Mouse (Mus musculus): Measurements from ENCODE around the gene Dpyd.
A peak's percentile ranks its signal among the peaks of the same experiment; 100 is the strongest.

The Dpyd gene

GRCm38 (mm10) chr3:118561554-118562310, at the start of gene Dpyd:
Dpyd (plus strand) TSS chr3:118562129.
- peak in 1 of 2 experiments; percentile 2 for DNase-seq (ENCODE audit: low spot score in 2 of 2)

DNA sequence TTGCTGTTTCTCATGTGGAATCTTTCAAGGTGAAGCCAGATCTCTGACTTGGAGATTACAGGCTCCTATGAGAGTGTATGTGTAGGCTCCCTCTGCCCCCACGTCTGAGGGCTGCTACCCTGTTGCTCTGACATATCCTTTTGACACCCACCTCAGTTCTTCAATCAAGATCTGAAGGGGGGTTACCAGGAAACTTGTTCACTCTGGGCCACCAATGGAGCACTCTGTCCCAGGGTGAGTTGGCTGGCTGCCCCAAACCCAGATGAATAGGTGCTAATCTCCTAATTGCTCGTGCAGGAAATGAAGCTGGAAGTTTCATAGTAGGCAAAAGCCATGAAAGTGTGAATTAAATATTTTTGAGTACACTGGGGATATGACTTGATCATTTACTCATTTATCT, 24.3 kb upstream of the Dpyd start:
- DNase-seq (ENCODE audit: low spot score in 2 of 2): no peak

DNA sequence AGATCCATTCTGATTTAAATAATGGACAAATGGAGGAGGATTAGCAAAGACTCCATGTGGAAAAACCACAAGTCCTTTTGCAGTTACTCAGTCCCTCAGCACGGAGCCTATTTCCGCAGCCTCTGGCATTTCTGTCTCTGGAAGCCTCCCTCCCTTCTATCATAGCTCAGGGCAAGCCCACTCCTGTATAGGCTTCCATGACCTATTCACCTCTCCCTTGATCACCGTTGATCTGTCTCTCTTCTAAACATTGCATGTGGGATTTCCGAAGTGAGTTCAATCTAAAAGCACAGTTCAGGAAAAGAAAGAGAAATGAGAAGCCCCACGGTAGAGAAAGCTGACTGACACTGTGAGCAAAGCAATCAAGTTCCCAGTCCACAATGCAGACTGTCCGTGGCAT, 20.2 kb upstream of the Dpyd start:
- DNase-seq (ENCODE audit: low spot score in 2 of 2): no peak

DNA sequence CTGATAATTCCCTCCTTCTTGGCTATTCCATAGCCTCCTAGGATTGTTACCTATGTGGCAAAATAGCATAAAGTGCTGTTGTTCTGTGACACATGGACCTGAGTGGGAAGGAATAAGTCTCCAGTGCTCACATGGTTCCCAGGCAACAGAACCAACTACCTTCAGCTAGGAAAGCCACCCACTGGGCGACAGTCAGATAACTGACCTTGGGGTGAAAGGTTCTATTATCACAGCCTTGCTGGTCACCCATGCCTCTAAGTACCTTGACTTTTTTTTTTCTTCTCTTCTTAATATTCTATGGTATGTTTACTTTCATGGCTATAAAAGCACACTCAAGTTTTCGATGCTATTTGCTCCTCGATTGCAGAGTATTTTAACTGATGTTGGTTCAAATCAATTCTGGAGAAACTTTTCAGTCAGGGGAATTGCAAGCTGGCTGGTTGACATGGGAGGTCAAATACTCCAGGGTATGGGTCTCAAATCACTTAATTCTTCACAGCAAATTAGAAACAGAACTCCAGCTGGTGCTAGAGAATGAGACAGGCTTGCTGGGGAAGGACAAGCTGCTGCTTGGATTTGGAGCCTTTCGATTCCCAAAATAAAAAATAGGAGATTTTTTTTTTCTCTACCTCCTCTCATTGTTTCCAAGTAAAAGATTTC, 14.2 kb upstream of the Dpyd start:
- DNase-seq (ENCODE audit: low spot score in 2 of 2): no peak

- no peak for DNase-seq (ENCODE audit: low spot score in 2 of 2)
Measured at GRCm38 (mm10) chr3:118557605-118558004, 4.3 kb upstream of the Dpyd start.

- DNase-seq (ENCODE audit: low spot score in 2 of 2): no peak
Measured at GRCm38 (mm10) chr3:118559936-118560335, 2.0 kb upstream of the Dpyd start.

GRCm38 (mm10) chr3:118562311-118562671, 362 bp downstream of the Dpyd start:
- DNase-seq (ENCODE audit: low spot score in 2 of 2): no peak

GRCm38 (mm10) chr3:118566779-118567178, 4.8 kb downstream of the Dpyd start:
- DNase-seq (ENCODE audit: low spot score in 2 of 2): no peak

DNA sequence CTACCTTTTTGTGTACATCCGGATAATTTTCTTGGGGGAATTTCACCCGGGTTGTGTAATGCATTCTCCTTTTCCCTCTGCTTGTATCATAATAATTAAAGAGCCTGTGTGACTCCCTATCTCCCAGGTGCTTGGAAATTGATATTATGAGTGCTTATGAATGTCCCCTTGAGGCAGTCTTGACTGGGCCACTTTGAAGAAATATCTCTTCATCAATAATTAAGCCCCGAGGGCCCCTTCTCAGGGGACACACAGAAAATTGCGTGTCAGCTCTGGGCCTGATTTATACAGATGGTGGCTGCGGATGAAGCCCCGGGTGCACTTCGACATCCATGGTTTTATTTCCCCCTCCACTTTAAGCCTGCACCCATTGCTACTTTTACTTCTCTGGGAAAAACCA, 8.3 kb downstream of the Dpyd start:
- no peak for DNase-seq (ENCODE audit: low spot score in 2 of 2)

DNA sequence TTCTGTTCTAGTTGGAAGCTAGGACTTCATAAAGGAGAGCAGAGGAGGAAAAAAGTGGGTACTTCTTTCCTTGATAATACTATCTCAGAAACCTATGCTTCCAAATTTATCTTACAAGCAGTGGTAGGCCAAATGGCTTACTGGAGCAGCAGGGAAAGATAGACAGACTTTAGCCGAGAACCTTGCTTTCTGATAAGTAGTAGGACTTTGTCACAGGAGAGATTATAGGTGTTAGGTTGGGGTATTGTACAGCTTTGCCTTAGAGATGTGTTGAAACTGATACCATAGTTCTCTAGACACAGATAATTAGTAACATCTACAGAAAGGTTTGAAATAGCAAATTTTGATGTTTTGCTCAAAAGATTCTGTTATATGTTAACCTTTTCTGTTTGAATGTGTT, 28.6 kb downstream of the Dpyd start:
- no peak for DNase-seq (ENCODE audit: low spot score in 2 of 2)

- DNase-seq (ENCODE audit: low spot score in 2 of 2): no peak
Measured at GRCm38 (mm10) chr3:118594864-118595263, 32.9 kb downstream of the Dpyd start.

GRCm38 (mm10) chr3:118595693-118596092, 33.8 kb downstream of the Dpyd start:
- DNase-seq (ENCODE audit: low spot score in 2 of 2): no peak

DNA sequence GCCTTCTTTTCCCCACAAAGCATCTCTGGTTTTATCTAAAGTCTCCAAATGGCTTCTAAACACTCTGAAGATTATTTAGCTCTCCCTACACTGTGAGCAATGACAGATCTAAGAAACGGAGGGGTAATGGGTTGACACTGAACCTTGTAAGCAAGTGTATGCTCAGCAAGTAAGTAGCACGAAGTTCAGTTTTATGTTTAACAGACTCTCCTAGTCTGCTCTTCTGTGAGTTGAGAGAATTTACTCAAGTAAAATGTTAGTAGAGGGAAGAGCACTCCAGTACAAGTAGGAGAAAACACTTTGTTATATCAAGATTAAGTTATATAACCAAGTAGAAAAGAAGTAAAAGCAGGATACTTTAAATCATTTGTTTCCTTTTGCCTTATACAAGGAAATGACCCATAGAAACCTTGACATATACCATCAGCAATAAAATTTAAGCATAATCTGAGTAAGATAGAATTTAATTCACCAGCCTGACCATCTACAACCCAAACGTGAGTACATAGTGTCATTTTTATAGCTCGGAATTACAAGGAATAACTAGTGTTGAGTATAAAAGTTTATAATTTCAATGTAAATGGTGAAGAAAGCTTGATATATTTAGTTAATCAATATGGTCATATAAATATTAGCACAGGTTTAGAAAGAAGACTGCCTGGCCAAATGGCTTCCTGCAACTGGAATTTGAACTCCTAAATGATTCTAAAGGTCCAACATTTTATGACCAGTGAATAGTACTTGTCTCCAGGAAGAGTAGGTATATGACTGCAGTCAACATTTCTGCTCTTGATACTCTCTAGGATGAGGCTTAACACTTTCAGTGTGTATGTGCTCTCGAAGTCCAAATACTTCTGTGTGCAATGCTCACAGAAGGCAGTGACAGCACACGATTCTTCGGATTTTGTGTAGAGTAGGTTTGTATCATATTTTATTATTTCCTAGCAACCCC, 40.0 kb downstream of the Dpyd start:
- DNase-seq (ENCODE audit: low spot score in 2 of 2): no peak

GRCm38 (mm10) chr3:118608708-118609107, 46.8 kb downstream of the Dpyd start:
- no peak for DNase-seq (ENCODE audit: low spot score in 2 of 2)

- DNase-seq (ENCODE audit: low spot score in 2 of 2): no peak
Measured at GRCm38 (mm10) chr3:118626455-118627375, 64.8 kb downstream of the Dpyd start.

DNA sequence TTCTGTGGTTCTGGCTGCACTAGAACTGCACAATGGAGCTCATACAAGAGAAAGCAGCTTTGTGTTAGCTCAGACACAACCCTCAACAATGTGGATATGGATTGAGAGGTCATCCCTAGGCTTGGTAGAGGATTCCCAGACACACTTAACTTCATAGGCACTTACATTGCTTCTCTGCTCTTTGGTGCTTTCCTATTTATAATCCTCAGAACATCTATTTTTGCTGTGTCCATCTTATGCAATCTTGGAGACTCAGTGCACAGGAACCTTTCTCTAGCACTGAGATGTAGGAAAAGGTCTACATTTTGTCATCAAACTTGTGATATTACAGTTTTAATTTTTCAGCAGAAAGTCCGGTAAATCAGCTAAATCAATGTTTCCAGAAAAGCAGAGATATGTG, 67.8 kb downstream of the Dpyd start:
- DNase-seq (ENCODE audit: low spot score in 2 of 2): no peak

- no peak for DNase-seq (ENCODE audit: low spot score in 2 of 2)
Measured at GRCm38 (mm10) chr3:118646024-118646570, 84.2 kb downstream of the Dpyd start.

DNA sequence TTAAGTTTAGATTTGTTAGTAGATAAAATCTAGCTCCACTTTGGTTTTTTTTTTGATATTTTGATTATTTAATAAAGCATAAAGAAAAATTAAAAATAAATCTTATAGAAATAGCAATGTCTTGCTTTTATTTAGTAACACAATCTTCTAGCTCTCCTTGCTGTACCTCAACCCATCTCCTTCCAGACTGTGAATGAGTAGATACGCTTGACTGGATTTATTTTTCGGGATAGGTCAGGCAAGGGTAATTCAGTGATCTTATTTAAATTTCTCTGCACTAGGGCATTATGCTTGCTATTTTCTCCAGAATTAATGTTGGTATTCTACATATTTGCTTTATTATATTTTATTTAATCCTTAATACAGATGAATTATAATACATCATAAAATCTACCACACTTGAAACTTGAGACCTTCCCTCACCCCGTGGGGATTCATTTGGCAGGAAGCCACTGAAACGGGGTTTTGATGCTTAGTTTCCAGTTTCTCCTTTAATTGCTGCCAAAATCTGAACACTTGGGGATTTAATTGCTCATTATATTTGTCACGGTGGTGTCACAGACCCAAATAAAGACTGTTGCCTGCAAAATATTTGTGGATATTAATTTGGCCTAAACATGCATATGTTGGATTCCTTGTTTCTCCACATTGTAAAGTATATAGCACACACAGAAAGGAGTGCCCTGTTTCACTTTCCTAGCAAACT, 102.2 kb downstream of the Dpyd start:
- DNase-seq (ENCODE audit: low spot score in 2 of 2): no peak

DNA sequence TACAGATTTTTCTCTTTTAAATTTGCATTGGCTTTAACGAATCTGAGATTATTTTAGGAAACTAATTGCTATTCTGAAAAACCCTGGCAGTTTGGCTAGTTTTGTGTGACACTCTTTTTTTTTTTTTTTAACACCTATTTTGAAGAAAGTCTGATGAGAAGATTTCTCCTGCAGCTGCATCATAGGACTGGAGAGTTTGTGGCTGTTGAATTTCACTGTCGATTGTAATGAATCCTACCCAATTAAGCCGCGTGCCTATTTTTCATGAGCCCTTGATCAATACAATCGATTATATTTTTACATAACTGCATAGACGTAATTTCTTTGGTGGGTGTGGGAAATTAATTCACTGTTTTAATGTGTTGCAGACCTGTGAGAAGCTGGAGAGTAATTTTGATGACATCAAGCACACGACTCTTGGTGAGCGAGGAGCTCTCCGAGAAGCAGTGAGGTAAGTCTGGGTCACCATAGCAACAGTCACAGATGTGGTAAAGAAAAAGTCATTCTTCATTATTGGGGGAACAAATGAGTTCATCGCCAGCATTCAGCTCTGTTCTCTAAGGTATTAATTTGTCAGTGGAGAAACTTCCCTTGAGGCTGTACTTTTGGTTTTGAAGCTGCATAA, 112.3 kb downstream of the Dpyd start:
- DNase-seq (ENCODE audit: low spot score in 2 of 2): no peak

- no peak for DNase-seq (ENCODE audit: low spot score in 2 of 2)
Measured at GRCm38 (mm10) chr3:118675441-118675840, 113.5 kb downstream of the Dpyd start.
